Mouse (Mus musculus): ENCODE results near the gene Zbtb7b. TPM values are rescaled to one million over a fixed set of nuclear protein-coding genes. Genes with fewer than 3 reads are reported as not detected.
A peak's percentile ranks its signal among the peaks of the same experiment; 100 is the strongest.
"Not testable (repeated sequence)": the region's sequence is repeated elsewhere in the genome, so short reads cannot be mapped to it uniquely, and the experiment has no call there.

The Zbtb7b gene
- polyA plus RNA-seq (2012; rRNA removed): 14.7 and 18.7 TPM in 2 replicates

- Histone ChIP-seq H3K4me1 (ENCODE audit: control insufficient read depth, insufficient read depth, low read length) (peaks cover 5% of the 10 kb centered on the region), H3K4me3 (ENCODE audit: insufficient read depth, low read length) (peak within 1 kb of the TSS; percentile 56), H3K27ac (ENCODE audit: insufficient read depth, low read length) (peak within 1 kb of the TSS; percentile 85)
- TF ChIP-seq POLR2A (IDR thresholded peaks at IDR 0.05; ENCODE audit: extremely low read depth, insufficient read depth, low read length) (no peak), CTCF (IDR thresholded peaks at IDR 0.05; ENCODE audit: extremely low read depth, insufficient read depth, low read length) (no peak)
Measured at GRCm38 (mm10) chr3:89394006-89394893, at the start of gene Zbtb7b. TSS of gene Zbtb7b (minus strand) at chr3:89394776.

DNA sequence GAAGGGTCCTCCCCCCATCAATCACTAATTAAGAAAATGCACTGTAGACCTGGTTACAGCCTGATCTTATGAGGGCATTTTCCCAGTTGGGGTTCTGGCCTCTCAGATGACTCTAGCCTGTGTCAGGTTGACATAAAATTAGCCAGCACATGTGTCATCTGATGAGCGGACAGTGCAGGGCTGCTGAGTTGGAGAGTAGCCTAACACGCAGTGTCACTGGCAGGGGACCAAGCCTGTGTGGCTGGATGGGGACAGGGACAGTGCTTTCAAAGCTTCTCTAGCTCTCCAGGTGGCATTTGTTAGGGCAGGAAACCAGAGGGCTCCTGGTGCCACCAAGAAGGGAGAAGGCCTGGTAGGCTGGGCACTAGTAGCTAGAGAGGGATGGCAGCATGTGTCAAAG is 46.1 kb upstream of the Zbtb7b start:
- Histone ChIP-seq H3K27ac (ENCODE audit: insufficient read depth, low read length) (no peak overlapping the region), H3K4me1 (ENCODE audit: control insufficient read depth, insufficient read depth, low read length) (0 out of 2 replicates have a peak, but pooled peaks cover 1% of the 10 kb centered on the region), H3K4me3 (ENCODE audit: insufficient read depth, low read length) (no peak overlapping the region)
- TF ChIP-seq CTCF (IDR thresholded peaks at IDR 0.05; ENCODE audit: extremely low read depth, insufficient read depth, low read length): no peak
- no peak for TF ChIP-seq POLR2A (IDR thresholded peaks at IDR 0.05; ENCODE audit: extremely low read depth, insufficient read depth, low read length)

GRCm38 (mm10) chr3:89437269-89437668 is 42.7 kb upstream of the Zbtb7b start:
- H3K4me3 ChIP-seq (ENCODE audit: insufficient read depth, low read length): peak overlapping the region; percentile 35; the same call in 1 of the 2 replicates
- H3K4me1 ChIP-seq (ENCODE audit: control insufficient read depth, insufficient read depth, low read length): 0 out of 2 replicates have a peak, but pooled peaks cover 1% of the 10 kb centered on the region
- TF ChIP-seq POLR2A (IDR thresholded peaks at IDR 0.05; ENCODE audit: extremely low read depth, insufficient read depth, low read length) (no peak), CTCF (IDR thresholded peaks at IDR 0.05; ENCODE audit: extremely low read depth, insufficient read depth, low read length) (no peak)

DNA sequence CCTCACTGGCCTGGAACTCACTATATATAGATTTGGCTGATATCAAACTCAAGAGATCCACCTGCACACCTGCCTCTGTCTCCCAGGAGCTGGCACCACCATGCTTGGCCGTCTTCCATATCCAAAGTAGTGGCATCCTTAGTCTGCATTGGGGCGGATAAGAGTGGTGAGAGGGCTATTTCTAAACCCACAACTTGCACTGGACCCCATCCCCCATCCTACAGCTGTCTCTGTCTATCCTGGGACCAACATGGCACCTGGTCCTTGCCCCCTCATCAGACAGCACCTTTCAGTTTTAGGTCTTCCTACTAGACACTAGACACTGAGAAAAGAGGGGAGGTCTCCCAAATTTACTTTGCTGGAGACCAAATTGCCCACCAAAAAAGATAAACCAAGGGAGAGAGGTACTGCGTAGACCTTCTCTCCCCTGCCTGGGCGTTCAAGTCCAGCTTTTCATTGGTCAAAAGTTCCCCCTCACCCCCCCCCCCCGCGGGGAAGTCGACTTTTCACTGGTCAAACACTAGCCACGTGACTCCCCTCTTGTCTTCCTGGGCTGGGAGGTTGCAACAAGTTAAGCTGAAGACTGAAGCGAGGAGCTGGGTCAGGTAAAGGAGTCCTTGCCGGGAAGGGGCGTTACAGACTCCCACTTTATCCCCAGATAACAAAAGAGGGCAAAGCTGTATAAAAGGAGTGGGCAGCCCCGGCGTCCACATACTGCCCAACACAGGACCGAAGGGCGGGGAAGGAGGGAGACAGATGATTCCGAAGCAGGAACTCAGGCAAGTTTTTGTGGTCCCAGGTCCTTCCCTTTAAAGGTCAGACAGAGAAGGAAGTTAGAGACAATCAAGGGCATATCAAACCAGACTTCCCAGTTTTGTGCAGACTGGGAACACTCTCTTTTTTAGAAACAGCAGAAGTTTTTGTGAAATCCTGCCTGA is 41.9 kb upstream of the Zbtb7b start, which contains the start of gene Pbxip1:
Pbxip1 (plus strand) TSS at position 531 of the 938 bp plus-strand sequence.
- Histone ChIP-seq H3K4me1 (ENCODE audit: control insufficient read depth, insufficient read depth, low read length) (peaks cover 3% of the 10 kb centered on the region; the same call in 1 of the 2 replicates), H3K27ac (ENCODE audit: insufficient read depth, low read length) (peak within 1 kb of the TSS; percentile 53; the same call in 1 of the 2 replicates), H3K4me3 (ENCODE audit: insufficient read depth, low read length) (peak within 1 kb of the TSS; percentile 35)
- TF ChIP-seq POLR2A (IDR thresholded peaks at IDR 0.05; ENCODE audit: extremely low read depth, insufficient read depth, low read length): peak; percentile 53; the same call in 1 of the 2 replicates
- no peak for TF ChIP-seq CTCF (IDR thresholded peaks at IDR 0.05; ENCODE audit: extremely low read depth, insufficient read depth, low read length)

More at GRCm38 (mm10) chr3:89437269-89437668, 42.7 kb upstream of the Zbtb7b start:
- H3K27ac ChIP-seq (ENCODE audit: insufficient read depth, low read length): peak overlapping the region; percentile 53; the same call in 1 of the 2 replicates

DNA sequence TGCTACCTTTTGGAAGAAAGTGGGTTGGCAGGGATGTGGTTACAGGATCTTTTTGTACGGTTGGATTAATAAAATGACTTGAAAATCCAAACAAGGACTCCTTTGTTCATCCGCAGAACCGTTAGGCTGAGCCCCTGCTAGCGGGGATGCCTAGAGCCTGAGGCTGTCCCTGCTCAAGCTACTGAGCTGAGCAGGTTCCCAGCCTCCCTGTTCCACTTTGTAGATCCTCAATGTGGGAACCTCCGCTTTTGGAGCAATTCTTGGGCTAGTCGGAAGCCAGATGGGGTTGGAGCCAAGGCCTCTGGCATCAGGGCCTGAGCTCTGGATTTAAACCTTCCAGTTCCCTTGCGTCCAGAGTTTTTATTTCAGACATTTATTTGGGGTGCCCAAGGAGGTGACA is 40.5 kb upstream of the Zbtb7b start:
- peaks cover 5% of the 10 kb centered on the region for H3K4me1 ChIP-seq (ENCODE audit: control insufficient read depth, insufficient read depth, low read length)
- no peak overlapping the region for H3K27ac ChIP-seq (ENCODE audit: insufficient read depth, low read length)
- no peak overlapping the region for H3K4me3 ChIP-seq (ENCODE audit: insufficient read depth, low read length)
- TF ChIP-seq POLR2A (IDR thresholded peaks at IDR 0.05; ENCODE audit: extremely low read depth, insufficient read depth, low read length) (no peak), CTCF (IDR thresholded peaks at IDR 0.05; ENCODE audit: extremely low read depth, insufficient read depth, low read length) (no peak)

DNA sequence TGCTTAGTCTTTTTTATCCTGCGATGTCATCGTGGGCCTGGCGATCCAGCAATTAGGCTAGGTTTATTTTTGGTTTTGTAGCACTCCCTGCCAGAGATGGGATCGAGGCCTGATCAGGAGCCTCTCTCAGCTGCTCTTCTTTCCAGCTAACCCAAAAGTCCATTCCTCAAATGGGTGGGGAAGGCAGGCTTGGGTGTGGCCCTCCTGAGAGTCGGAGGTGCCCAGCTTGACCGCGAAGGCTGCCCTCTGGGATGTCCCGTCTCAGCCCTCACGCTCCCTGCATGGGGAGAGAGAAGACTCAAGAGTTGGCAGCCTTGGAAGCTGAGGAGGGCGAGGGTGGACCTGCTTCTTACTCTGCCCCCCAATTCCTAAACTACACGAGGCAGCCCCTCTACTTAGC is 40.0 kb upstream of the Zbtb7b start:
- Histone ChIP-seq H3K27ac (ENCODE audit: insufficient read depth, low read length) (no peak overlapping the region), H3K4me3 (ENCODE audit: insufficient read depth, low read length) (no peak overlapping the region), H3K4me1 (ENCODE audit: control insufficient read depth, insufficient read depth, low read length) (peaks cover 5% of the 10 kb centered on the region)
- TF ChIP-seq POLR2A (IDR thresholded peaks at IDR 0.05; ENCODE audit: extremely low read depth, insufficient read depth, low read length) (no peak), CTCF (IDR thresholded peaks at IDR 0.05; ENCODE audit: extremely low read depth, insufficient read depth, low read length) (no peak)

DNA sequence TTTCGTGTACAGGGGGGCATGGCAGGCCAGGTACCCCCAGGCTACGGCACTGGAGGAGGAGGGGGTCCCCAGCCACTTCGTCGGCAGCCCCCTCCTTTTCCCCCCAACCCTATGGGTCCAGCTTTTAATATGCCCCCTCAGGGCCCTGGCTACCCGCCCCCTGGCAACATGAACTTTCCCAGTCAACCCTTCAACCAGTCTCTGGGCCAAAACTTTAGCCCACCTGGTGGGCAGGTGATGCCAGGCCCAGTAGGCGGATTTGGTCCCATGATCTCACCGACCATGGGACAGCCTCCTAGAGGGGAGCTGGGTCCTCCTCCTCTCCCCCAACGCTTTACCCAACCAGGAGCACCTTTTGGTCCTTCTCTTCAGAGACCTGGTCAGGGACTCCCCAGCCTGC is 38.0 kb upstream of the Zbtb7b start:
- Histone ChIP-seq H3K27ac (ENCODE audit: insufficient read depth, low read length) (no peak overlapping the region), H3K4me1 (ENCODE audit: control insufficient read depth, insufficient read depth, low read length) (peaks cover 5% of the 10 kb centered on the region), H3K4me3 (ENCODE audit: insufficient read depth, low read length) (no peak overlapping the region)
- TF ChIP-seq POLR2A (IDR thresholded peaks at IDR 0.05; ENCODE audit: extremely low read depth, insufficient read depth, low read length) (no peak), CTCF (IDR thresholded peaks at IDR 0.05; ENCODE audit: extremely low read depth, insufficient read depth, low read length) (no peak)

DNA sequence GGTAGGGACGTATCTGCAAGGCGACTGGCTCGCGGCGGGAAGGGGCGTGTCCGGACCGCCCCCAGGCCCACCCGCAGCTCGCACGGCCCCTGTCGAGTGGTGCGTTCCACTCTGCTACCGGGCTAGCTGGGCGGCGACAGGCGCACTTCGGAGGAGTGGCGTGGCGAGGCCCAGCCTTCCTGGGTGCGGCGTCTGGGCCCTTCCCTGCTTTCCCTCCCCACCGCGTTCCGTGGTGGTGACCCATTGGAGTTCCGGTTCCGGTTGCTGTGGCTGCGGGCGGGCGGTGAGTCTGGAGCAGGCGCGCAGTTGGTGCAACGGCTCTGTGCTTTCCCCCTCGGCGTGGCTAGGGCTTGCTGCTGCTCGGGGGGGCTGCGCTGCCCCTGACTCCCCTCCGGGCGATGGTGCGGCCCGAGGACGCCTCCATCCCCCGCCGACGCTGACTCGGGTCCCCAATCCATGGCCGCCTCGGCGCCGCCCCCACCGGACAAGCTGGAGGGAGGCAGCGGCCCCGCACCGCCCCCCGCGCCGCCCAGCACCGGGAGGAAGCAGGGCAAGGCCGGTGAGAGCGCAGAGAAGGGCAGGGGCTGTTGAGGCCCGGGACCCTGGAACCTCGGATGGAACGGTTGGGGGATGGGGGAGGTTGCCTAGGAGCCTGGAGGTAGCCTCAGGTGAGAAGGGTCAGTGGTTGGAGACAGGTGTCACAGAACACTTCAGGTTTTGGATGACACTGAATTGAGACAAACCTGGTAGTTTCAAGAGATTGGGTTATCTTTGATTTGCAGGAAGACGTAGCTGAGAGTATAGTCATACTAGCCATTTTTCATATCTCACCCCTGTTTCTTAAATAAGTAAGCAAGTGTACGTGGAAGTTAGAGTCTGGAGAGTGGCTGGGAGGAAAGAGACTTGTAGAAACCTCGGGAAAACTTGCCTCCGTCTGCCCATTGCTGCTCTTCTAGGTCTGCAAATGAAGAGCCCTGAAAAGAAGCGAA is 35.9 kb upstream of the Zbtb7b start, which contains the start of gene Pygo2:
Pygo2 (plus strand) TSS at position 44 of the 989 bp plus-strand sequence.
- peak within 1 kb of the TSS; percentile 29 for H3K27ac ChIP-seq (ENCODE audit: insufficient read depth, low read length)
- H3K4me1 ChIP-seq (ENCODE audit: control insufficient read depth, insufficient read depth, low read length): peaks cover 3% of the 10 kb centered on the region
- H3K4me3 ChIP-seq (ENCODE audit: insufficient read depth, low read length): peak within 1 kb of the TSS; percentile 60
- TF ChIP-seq CTCF (IDR thresholded peaks at IDR 0.05; ENCODE audit: extremely low read depth, insufficient read depth, low read length) (no peak), POLR2A (IDR thresholded peaks at IDR 0.05; ENCODE audit: extremely low read depth, insufficient read depth, low read length) (peak; percentile 75)

GRCm38 (mm10) chr3:89429021-89429420 is 34.4 kb upstream of the Zbtb7b start:
- H3K4me1 ChIP-seq (ENCODE audit: control insufficient read depth, insufficient read depth, low read length); H3K4me3 ChIP-seq (ENCODE audit: insufficient read depth, low read length); H3K27ac ChIP-seq (ENCODE audit: insufficient read depth, low read length): not testable (repeated sequence)

Measured in cortical plate, adult 2 months (tissue).